Mouse (Mus musculus) stomach, postnatal 0 days (tissue): ENCODE data around the gene Fgf4. TPM values are rescaled to one million over a fixed set of nuclear protein-coding genes. Genes with fewer than 3 reads are reported as not detected.
"Not testable (repeated sequence)": the region's sequence is repeated elsewhere in the genome, so short reads cannot be mapped to it uniquely, and the experiment has no call there.

Experiments used
- ATAC-seq: fragments of 200-750 bp; cut with Nextera tagmentation; 2 replicates; pipeline ENCODE4 v1.8.0; 2017; ENCODE audit not compliant: low FRiP score, low TSS enrichment
- DNase-seq: peaks from one replicate; pipeline ENCODE4 v3.0.0-alpha.2; 2016; ENCODE audit warnings: low spot score
- H3K27ac ChIP-seq: fragments of 300-500 bp; sonication (generic); replicated peaks from 2 replicates; pipeline ENCODE4 v1.5.1; 2014; ENCODE audit warnings: mild to moderate bottlenecking, control low read depth
- H3K27me3 ChIP-seq: fragments of 300-500 bp; sonication (generic); 2 replicates; pipeline ENCODE4 v1.6.1; 2014; ENCODE audit warnings: low read length; ENCODE audit not compliant: control insufficient read depth, insufficient read depth
- H3K36me3 ChIP-seq: fragments of 300-500 bp; sonication (generic); 2 replicates; pipeline ENCODE4 v1.6.1; 2014; ENCODE audit warnings: low read length, mixed read lengths; ENCODE audit not compliant: control insufficient read depth, insufficient read depth
- H3K4me1 ChIP-seq: fragments of 300-500 bp; sonication (generic); replicated peaks from 2 replicates; pipeline ENCODE4 v1.6.1; 2014; ENCODE audit warnings: antibody characterized with exemption; ENCODE audit not compliant: control insufficient read depth, insufficient read depth
- H3K4me2 ChIP-seq: fragments of 300-500 bp; sonication (generic); replicated peaks from 2 replicates; pipeline ENCODE4 v1.6.1; 2014; ENCODE audit warnings: low read depth, mild to moderate bottlenecking, control low read depth, moderate library complexity
- H3K4me3 ChIP-seq: fragments of 300-500 bp; sonication (generic); 2 replicates; pipeline ENCODE4 v1.5.1; 2014; ENCODE audit warnings: low read depth, low read length, control low read depth
- H3K9ac ChIP-seq: fragments of 300-500 bp; sonication (generic); 2 replicates; pipeline ENCODE4 v1.6.1; 2014; ENCODE audit warnings: mild to moderate bottlenecking, low read length, control low read depth, mixed read lengths
- H3K9me3 ChIP-seq: fragments of 300-500 bp; sonication (generic); 2 replicates; pipeline ENCODE4 v1.6.1; 2016; ENCODE audit warnings: low read length; ENCODE audit not compliant: control insufficient read depth
- CTCF ChIP-seq: IDR thresholded peaks from 2 replicates; pipeline ENCODE4 v1.5.1; 2016; ENCODE audit warnings: antibody characterized with exemption, low read depth, mild to moderate bottlenecking, moderate library complexity
- EP300 ChIP-seq: optimal IDR thresholded peaks from 2 replicates; pipeline ENCODE3; 2016; ENCODE audit warnings: antibody characterized with exemption
- WGBS: fragments of 180-500 bp; shearing (Covaris S2); extraction: QIAGEN DNeasy Blood & Tissue Kit; methylation state at CpG from one replicate; pipeline ENCODE4 v1.1.7; 2014; 5-methylcytosine and 5-hydroxymethylcytosine counted together
- polyA plus RNA-seq: library from polyadenylated mRNA; unstranded; fragments of >200 nt; fragmentation: Nextera tagmentation; extraction: Ambion mirVana; gene quantifications from 2 replicates; pipeline ENCODE4 v1.2.1, GENCODE M21; 2015

The Fgf4 gene
- polyA plus RNA-seq, 1 experiment from 2014 or later, result not detected

DNA sequence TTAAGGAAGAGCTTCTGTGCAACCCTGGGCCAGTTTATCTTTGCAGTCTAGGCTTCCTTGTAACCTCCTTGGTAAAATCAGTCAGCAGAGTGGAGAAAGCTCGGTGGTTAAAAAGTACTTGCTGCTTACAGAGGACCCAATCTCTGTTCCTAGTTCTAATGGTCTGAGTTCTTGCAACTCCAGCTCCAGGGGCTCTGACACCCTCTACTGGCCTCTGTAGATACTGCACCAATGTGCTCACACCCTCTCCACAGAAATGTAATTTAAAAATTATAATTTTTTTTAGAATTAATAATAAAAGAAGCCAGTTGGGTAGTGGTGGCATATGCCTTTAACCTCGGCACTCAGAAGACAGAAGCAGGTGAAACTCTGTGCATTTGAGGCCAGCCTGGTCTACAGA lies 40.5 kb downstream of the Fgf4 start:
- DNase-seq (no peak), ATAC-seq (no peak)
- H3K27ac ChIP-seq, result no peak overlapping the region
- no peaks in the 10 kb centered on the region for H3K36me3 ChIP-seq
- H3K9ac ChIP-seq, result no peak overlapping the region
- peak; percentile 34 for TF ChIP-seq CTCF
- no peak for TF ChIP-seq EP300
- no peak overlapping the region for H3K4me2 ChIP-seq
- no peaks in the 10 kb centered on the region for H3K9me3 ChIP-seq
- no peaks in the 10 kb centered on the region for H3K4me1 ChIP-seq
- 0 out of 2 replicates have a peak, but pooled peaks cover 2% of the 10 kb centered on the region for H3K27me3 ChIP-seq
- 78% methylated on average over 2 of the region's 2 CpGs for WGBS
- H3K4me3 ChIP-seq, result no peak overlapping the region

- Histone ChIP-seq H3K27ac (no peak overlapping the region), H3K4me1 (no peaks in the 10 kb centered on the region), H3K9ac (no peak overlapping the region), H3K4me2 (no peak overlapping the region), H3K9me3 (no peaks in the 10 kb centered on the region), H3K27me3 (0 out of 2 replicates have a peak, but pooled peaks cover 2% of the 10 kb centered on the region), H3K36me3 (no peaks in the 10 kb centered on the region), H3K4me3 (no peak overlapping the region)
- ATAC-seq (no peak), DNase-seq (no peak)
- TF ChIP-seq EP300 (no peak), CTCF (no peak)
- 10% methylated on average over 18 of the region's 18 CpGs for WGBS
Observed at GRCm38 (mm10) chr7:144888564-144889299, 41.6 kb downstream of the Fgf4 start.

DNA sequence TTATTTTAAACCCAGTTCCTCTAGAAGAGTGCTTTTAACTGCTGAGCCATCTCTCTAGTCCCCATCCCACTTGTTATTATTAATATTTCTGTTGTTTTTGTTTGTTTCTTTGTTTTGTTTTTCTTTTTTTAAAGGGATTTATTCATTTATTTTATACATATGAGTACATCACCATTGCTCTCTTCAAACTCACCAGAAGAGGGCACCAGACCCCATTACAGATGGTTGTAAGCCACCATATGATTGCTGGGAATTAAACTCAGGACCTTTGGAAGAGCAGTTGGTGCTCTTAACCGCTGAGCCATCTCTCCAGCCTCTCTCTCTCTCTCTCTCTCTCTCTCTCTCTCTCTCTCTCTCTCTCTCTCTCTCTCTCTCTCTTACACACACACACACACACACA lies 43.5 kb downstream of the Fgf4 start:
- peaks cover 12% of the 10 kb centered on the region; the same call in 1 of the 2 replicates for H3K27me3 ChIP-seq
- WGBS, result 91% methylated on average over 1 of the region's 1 CpGs
- DNase-seq, ATAC-seq, H3K9me3 ChIP-seq, H3K4me2 ChIP-seq, H3K9ac ChIP-seq, H3K27ac ChIP-seq, H3K4me3 ChIP-seq, H3K36me3 ChIP-seq, H3K4me1 ChIP-seq: not testable (repeated sequence)
- peak; percentile 23 for TF ChIP-seq CTCF

GRCm38 (mm10) chr7:144891863-144892262 lies 44.7 kb downstream of the Fgf4 start:
- peaks cover 22% of the 10 kb centered on the region for H3K27me3 ChIP-seq
- 67% methylated on average over 2 of the region's 2 CpGs for WGBS
- ATAC-seq (no peak), DNase-seq (no peak)
- no peaks in the 10 kb centered on the region for H3K36me3 ChIP-seq
- no peak for TF ChIP-seq EP300
- TF ChIP-seq CTCF, result no peak
- no peak overlapping the region for H3K27ac ChIP-seq
- no peak overlapping the region for H3K9ac ChIP-seq
- no peaks in the 10 kb centered on the region for H3K9me3 ChIP-seq
- H3K4me2 ChIP-seq, result no peak overlapping the region
- H3K4me1 ChIP-seq, result peaks cover 5% of the 10 kb centered on the region; the same call in 1 of the 2 replicates
- no peak overlapping the region for H3K4me3 ChIP-seq

- ATAC-seq (no peak), DNase-seq (no peak)
- Histone ChIP-seq H3K27me3 (peaks cover 22% of the 10 kb centered on the region), H3K4me3 (no peak overlapping the region), H3K27ac (no peak overlapping the region), H3K4me2 (no peak overlapping the region), H3K4me1 (peaks cover 5% of the 10 kb centered on the region; the same call in 1 of the 2 replicates), H3K9me3 (no peaks in the 10 kb centered on the region), H3K9ac (no peak overlapping the region), H3K36me3 (no peaks in the 10 kb centered on the region)
- 49% methylated on average over 6 of the region's 6 CpGs for WGBS
- no peak for TF ChIP-seq EP300
- TF ChIP-seq CTCF, result no peak; the same call in 1 of the 2 replicates
Observed at GRCm38 (mm10) chr7:144892322-144892721, 45.2 kb downstream of the Fgf4 start.

- Histone ChIP-seq H3K27me3 (peaks cover 30% of the 10 kb centered on the region), H3K4me3 (no peak overlapping the region), H3K4me2 (no peak overlapping the region), H3K27ac (no peak overlapping the region), H3K9ac (no peak overlapping the region), H3K36me3 (no peaks in the 10 kb centered on the region), H3K9me3 (no peaks in the 10 kb centered on the region), H3K4me1 (peaks cover 5% of the 10 kb centered on the region; the same call in 1 of the 2 replicates)
- TF ChIP-seq CTCF (peak; percentile 66), EP300 (no peak)
- ATAC-seq, result no peak
- WGBS, result 6% methylated on average over 5 of the region's 5 CpGs
- DNase-seq, result peak; percentile 34
Observed at GRCm38 (mm10) chr7:144894191-144894590, 47.0 kb downstream of the Fgf4 start.
